Mouse (Mus musculus) inflammation-experienced regulatory T-cells, adult 16 weeks (primary cell): ENCODE results near the gene Cops6. TPM values are rescaled to one million over a fixed set of nuclear protein-coding genes. Genes with fewer than 3 reads are reported as not detected.

Source experiments
- polyA plus RNA-seq: library from polyadenylated mRNA; unstranded; fragments of 100-300 nt; shearing (Covaris generic); gene quantifications from one replicate; pipeline ENCODE4 v1.2.1, GENCODE M21; 2017

The Cops6 gene
- 229 TPM for polyA plus RNA-seq

GRCm38 (mm10) chr5:138160842-138161665 lies at the start of gene Cops6:
Cops6 (plus strand) TSS chr5:138161071.

GRCm38 (mm10) chr5:138116255-138117198 lies 44.3 kb upstream of the Cops6 start, which contains the start of gene Zscan21:
Zscan21 (plus strand) TSS chr5:138116903.

GRCm38 (mm10) chr5:138155443-138155976 lies 5.4 kb upstream of the Cops6 start, which contains the start of gene Zfp113:
Zfp113 (minus strand) TSS chr5:138155744.

GRCm38 (mm10) chr5:138171695-138172491 lies 11.0 kb downstream of the Cops6 start, which contains the start of the genes Ap4m1 and Mcm7:
Ap4m1 (plus strand) TSS chr5:138172002.
Mcm7 (minus strand) TSS chr5:138172422.

GRCm38 (mm10) chr5:138186950-138187638 lies 26.2 kb downstream of the Cops6 start, which contains the start of the genes Taf6 and Cnpy4:
Taf6 (minus strand) TSS chr5:138187451.
Cnpy4 (plus strand) TSS chr5:138187485.

GRCm38 (mm10) chr5:138193771-138194727 lies 33.2 kb downstream of the Cops6 start, which contains the start of gene Mblac1:
Mblac1 (plus strand) TSS chr5:138194314.

Other genes with a start within 250 kb of the Cops6 start
- gene Cyp3a13, start 239.5 kb upstream of the Cops6 start, polyA plus RNA-seq: not detected
- not detected for gene Gjc3, start 198.0 kb upstream of the Cops6 start, polyA plus RNA-seq
- not detected for gene Azgp1, start 179.6 kb upstream of the Cops6 start, polyA plus RNA-seq
- not detected for gene Smok3a, start 139.8 kb upstream of the Cops6 start, polyA plus RNA-seq
- not detected for gene Smok3b, start 139.6 kb upstream of the Cops6 start, polyA plus RNA-seq
- gene Smok3c, start 107.9 kb upstream of the Cops6 start, polyA plus RNA-seq: not detected
- 24.9 TPM for gene Zkscan1, start 76.0 kb upstream of the Cops6 start, polyA plus RNA-seq
- 29.4 TPM for gene Zscan21, start 44.2 kb upstream of the Cops6 start, polyA plus RNA-seq
- gene Zfp113, start 5.3 kb upstream of the Cops6 start, polyA plus RNA-seq: 21.6 TPM
- gene Ap4m1, start 10.9 kb downstream of the Cops6 start, polyA plus RNA-seq: 12.5 TPM
- gene Mcm7, start 11.4 kb downstream of the Cops6 start, polyA plus RNA-seq: 98.7 TPM
- 66.2 TPM for gene Taf6, start 26.4 kb downstream of the Cops6 start, polyA plus RNA-seq
- gene Cnpy4, start 26.4 kb downstream of the Cops6 start, polyA plus RNA-seq: 19.3 TPM
- gene Mblac1, start 33.2 kb downstream of the Cops6 start, polyA plus RNA-seq: 0.74 TPM
- not detected for gene Nxpe5, start 64.8 kb downstream of the Cops6 start, polyA plus RNA-seq
- 117 TPM for gene Lamtor4, start 94.4 kb downstream of the Cops6 start, polyA plus RNA-seq
- 13.3 TPM for gene BC037034, start 103.0 kb downstream of the Cops6 start, polyA plus RNA-seq
- gene Gal3st4, start 111.8 kb downstream of the Cops6 start, polyA plus RNA-seq: 1.1 TPM
- not detected for gene Gm43720, start 118.9 kb downstream of the Cops6 start, polyA plus RNA-seq
- gene Gpc2, start 118.9 kb downstream of the Cops6 start, polyA plus RNA-seq: 3.1 TPM
- 0.74 TPM for gene Stag3, start 119.2 kb downstream of the Cops6 start, polyA plus RNA-seq
- gene Pvrig, start 180.9 kb downstream of the Cops6 start, polyA plus RNA-seq: 24.7 TPM